Mouse (Mus musculus) liver, embryonic 18 days (tissue): ENCODE results near the gene Eef1akmt2. TPM values are rescaled to one million over a fixed set of nuclear protein-coding genes. Genes with fewer than 3 reads are reported as not detected.

ENCODE experiments used
- polyA plus RNA-seq: library from polyadenylated mRNA; depleted of rRNA; stranded (reverse); fragments of >200 nt; gene quantifications from 2 replicates; pipeline ENCODE4 v1.2.3, GENCODE M21; 2012; rRNA removed

Gene Eef1akmt2
- 9.3 and 9.5 TPM in 2 replicates for polyA plus RNA-seq

DNA sequence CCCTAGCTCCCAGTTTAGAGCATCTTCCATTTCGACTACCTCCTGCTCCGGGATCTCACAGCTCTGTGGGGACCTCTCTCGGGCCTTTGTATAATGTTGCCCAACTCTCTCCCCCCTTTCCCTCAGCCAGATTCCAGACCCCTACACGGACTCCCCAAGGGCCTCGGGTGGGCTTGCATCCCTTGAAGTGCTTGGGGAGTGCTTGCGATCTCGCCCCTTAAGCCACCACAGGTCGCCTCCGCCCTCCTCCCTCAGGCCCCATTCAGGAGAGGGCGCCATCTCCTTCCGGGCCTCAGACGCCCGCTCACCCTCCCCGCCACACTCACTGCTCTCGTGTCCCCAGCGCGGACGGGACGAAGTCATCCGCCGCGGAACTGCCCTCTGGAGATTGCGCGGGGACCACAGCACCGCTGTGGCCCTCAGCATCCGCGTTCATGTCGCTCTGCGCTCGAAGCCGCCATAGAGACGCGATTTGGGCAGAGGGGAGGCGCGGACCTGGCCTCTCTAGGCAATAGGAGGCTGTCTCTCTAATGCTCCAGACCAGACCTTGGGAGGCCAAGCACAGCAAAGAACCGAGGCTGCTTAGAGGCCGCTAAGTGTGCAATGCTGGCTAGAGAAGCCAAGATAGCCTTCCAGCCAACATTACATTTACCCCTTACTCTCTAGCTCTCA lies at the start of gene Eef1akmt2:
TSS of gene Eef1akmt2 (minus strand) at position 501 of the 672 bp plus-strand sequence.

DNA sequence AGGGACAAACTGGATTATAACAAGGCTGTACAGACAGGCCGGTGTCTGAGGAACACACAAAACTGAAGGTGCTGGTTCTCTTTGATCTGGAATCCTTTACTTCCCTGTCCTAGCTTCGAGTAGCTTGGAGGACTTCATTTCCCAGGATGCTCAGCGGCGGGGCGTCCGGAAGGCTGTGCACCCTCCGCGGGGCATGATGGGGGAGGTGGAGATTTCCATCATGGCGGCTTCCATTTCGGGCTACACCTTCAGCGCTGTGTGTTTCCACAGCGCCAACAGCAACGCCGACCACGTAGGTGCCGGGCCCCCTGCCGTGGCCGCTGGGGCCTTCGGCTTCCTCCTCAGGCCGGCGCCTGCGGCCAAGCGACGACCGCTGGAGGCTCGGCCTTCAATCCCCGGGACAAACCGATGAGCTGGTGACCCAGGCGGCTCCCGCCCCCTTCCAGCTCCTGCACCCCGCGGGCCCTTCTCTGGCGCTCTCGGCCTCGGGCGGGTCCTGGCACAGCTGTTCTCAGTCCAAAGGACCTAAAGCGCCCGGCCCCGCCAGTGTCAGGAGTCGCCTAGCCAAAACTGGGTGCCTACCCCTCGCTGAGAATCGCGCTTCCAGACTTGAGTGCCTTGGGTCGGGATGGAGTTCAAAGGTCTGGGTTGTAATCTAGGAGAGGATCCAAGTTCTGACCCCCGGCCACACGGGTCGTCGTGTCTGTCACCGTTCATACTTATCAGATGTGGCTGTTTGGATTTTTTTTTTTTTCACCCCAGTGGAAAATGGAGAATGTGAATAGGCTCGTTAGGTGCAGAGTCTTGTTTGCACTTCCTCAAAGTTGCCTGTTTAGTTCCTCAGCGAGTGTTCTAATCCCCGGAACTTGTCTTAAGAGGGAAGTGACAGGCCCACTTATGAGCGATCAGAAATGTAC lies 6.8 kb upstream of the Eef1akmt2 start, which contains the start of gene Abraxas2:
TSS of gene Abraxas2 (plus strand) at position 184 of the 917 bp plus-strand sequence.

DNA sequence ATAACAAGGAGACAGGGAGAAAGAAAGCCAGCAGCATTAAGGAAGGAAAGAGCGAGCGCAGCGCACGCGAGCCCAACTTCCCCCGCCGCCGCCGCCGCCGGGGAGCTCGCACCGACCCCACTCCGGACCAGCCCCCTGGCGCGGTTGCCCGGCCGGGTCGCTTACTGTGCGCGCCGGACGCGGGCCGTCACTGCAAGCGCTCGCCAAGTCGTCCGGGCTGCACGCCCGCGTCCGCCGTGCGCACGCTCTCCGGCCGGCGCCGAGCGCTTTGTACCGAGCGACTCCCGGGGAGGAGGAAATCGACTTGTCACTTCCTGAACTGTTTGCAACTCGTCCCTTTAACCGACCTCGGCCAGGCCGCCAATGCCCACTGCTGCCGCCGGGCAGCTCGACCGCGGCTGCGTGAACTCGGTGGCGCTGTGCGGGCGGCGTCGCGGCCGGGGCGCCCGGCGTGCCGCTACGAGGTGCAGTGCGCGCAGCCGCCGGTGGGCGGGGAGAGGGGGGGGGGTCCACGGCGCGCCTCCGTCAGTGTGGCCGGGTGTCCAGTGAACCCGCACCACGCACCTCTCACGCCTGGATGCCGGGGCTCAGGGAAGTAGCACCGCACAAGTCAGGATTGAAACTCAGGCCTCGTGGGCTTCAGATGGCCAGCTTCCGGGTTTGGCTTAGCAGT lies 38.9 kb downstream of the Eef1akmt2 start, which contains the start of gene Fam53b:
TSS of gene Fam53b (minus strand) at position 471 of the 673 bp plus-strand sequence.

Other genes starting within 250 kb of the Eef1akmt2 start
- 12.0 and 15.8 TPM in 2 replicates for gene Lhpp, start 242.0 kb downstream of the Eef1akmt2 start, polyA plus RNA-seq
- gene Fam53b, start 38.8 kb downstream of the Eef1akmt2 start, polyA plus RNA-seq: 9.6 and 11.0 TPM in 2 replicates
- gene Abraxas2, start 6.6 kb upstream of the Eef1akmt2 start, polyA plus RNA-seq: 8.5 and 8.8 TPM in 2 replicates
- 11.5 and 11.8 TPM in 2 replicates for gene Zranb1, start 78.5 kb upstream of the Eef1akmt2 start, polyA plus RNA-seq